Mouse (Mus musculus): ENCODE data around the gene Mup7. TPM values are rescaled to one million over a fixed set of nuclear protein-coding genes. Genes with fewer than 3 reads are reported as not detected.
"Not testable (repeated sequence)": the region's sequence is repeated elsewhere in the genome, so short reads cannot be mapped to it uniquely, and the experiment has no call there.

Gene Mup7
- total RNA-seq (2022) = not detected

DNA sequence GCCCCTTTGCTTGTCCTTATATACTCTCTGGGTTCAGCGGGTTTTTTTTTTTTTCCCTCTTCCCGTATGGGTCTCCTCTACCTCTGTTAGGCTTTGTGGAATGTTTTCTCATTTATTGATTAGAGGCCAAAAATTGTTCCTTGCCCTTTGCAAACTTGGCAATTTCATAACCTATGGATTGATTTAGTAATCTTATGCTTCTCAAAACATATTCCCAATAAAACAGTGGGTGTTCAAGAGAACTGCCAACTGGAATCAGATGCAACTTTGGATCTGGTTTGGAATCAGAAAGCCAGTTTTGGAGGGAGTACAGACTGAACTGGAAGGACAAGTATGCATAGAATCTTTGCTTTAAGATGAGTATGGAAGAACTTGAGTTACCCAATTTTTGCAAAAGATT lies at the start of gene Mup7:
Mup7 (minus strand) TSS at position 101 of the 400 bp plus-strand sequence.
- not testable (repeated sequence) for DNase-seq (ENCODE audit: low spot score)

DNA sequence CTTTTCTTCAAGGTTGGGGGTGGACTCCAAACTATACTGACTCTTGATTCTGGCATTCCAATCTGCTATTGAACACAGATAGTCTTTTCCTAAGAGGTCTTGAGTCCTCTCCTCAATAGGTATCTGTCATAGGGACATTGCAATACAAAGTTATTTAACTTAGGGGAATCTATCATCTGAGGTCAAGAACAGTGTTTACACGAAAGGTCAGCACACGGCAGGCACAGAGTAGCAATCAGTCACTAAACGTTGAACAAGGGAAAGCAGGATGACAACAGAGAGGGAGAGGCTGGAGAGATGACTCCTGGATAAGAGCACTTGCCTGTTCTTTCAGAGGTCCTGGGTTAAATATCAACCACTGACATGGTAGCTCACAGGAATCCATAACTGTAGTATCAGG lies 9.6 kb upstream of the Mup7 start:
- DNase-seq (ENCODE audit: low spot score) = not testable (repeated sequence)

DNA sequence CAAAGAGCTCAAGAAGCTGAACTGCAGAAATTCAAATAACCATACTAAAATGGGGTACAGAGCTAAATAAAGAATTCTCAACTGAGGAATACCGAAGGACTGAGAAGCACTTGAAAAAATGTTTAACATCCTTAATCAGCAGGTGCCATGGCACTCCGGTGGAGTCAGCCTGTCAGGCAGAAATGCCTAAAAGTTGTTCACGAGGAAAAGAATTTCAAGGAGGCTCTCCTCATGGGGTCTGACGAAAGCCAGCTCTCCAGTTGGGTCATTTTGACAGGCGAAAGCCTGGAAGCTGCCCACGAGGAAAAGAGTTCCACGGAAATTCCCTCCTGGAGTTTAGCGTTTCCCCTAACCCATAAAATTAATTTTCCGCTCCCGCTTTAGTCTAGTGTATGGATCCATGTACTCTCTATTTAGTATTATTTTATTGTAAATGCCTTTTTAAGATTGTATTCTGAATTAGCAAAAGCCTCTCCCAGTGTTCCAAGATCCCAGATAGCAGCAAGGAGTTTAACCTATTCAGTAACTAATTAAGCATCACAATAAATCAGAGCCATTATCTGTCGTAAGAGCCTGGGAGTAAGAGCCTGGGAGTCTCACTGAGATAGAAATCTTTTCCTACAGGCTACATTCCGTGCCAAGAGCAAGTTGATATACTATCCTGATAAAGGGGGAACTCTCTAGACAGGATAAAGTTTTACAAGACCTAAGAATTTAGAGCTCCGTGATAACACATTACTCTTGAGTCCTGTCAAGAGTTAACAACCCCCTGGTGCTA lies 40.8 kb downstream of the Mup7 start:
- not testable (repeated sequence) for DNase-seq (ENCODE audit: low spot score)

DNA sequence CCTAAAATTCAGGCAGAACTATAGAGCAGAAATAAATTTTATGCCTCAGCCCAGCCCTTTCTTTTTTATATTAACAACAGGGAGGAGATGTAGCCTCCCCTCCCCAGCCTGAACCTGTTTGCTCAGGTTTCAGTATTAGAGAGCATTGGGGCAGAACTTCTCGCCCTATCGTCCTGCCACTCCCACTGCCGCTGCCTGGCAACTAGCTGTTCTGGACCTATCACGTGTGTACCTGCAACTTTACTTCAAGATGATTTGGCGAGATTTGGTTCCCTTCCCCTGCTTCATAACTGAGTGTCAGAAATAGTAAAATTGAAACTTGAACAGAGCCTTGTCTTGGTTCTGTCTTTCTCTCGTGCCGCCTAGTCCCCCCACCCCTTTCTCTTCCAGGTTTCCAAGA lies 50.1 kb downstream of the Mup7 start:
- not testable (repeated sequence) for DNase-seq (ENCODE audit: low spot score)

Other genes starting within 250 kb of the Mup7 start
- gene Slc46a2, start 155.4 kb downstream of the Mup7 start, total RNA-seq (2022) = under 1 TPM in 2 of 4 experiments, not detected in 2; 0.09 to 0.14 TPM
- gene Mup4, start 109.8 kb downstream of the Mup7 start, total RNA-seq (2022) = not detected
- not detected for gene Mup6, start 106.2 kb downstream of the Mup7 start, total RNA-seq (2022)
- not detected for gene Mup2, start 83.8 kb upstream of the Mup7 start, total RNA-seq (2022)
- gene Mup8, start 152.1 kb upstream of the Mup7 start, total RNA-seq (2022) = not detected

All from heart, adult 8-10 months (tissue).